Mouse (Mus musculus) midbrain, embryonic 10.5 days (tissue): ENCODE measurements at regions not wholly inside any gene's neighbourhood (a gene's known extent, or its start where the extent isn't known, plus 50 kb on each side); places are given as distances from the start of the nearest gene placed in this dataset.

Experiments
- DNase-seq: peaks from one replicate; pipeline ENCODE4 v3.0.0-alpha.2; 2017; ENCODE audit warnings: low spot score
- H3K27ac ChIP-seq: fragments of 300-500 bp; sonication (generic); replicated peaks from 2 replicates; pipeline ENCODE4 v1.5.1; 2016; ENCODE audit warnings: mild to moderate bottlenecking
- H3K27me3 ChIP-seq: fragments of 300-500 bp; sonication (generic); 2 replicates; pipeline ENCODE4 v1.6.1; 2016; ENCODE audit warnings: low read depth, mild to moderate bottlenecking; ENCODE audit not compliant: poor library complexity, severe bottlenecking
- H3K36me3 ChIP-seq: fragments of 300-500 bp; sonication (generic); 2 replicates; pipeline ENCODE4 v1.6.1; 2016; ENCODE audit warnings: mild to moderate bottlenecking, moderate library complexity
- H3K4me1 ChIP-seq: fragments of 300-500 bp; sonication (generic); 2 replicates; pipeline ENCODE4 v1.6.1; 2016
- H3K4me3 ChIP-seq: fragments of 300-500 bp; sonication (generic); 2 replicates; pipeline ENCODE4 v1.5.1; 2016; ENCODE audit warnings: mild to moderate bottlenecking, moderate library complexity
- H3K9me3 ChIP-seq: fragments of 300-500 bp; sonication (generic); replicated peaks from 2 replicates; pipeline ENCODE4 v1.6.1; 2016; ENCODE audit warnings: mild to moderate bottlenecking
- WGBS: fragments of 180-500 bp; shearing (Covaris S2); methylation state at CpG from one replicate; pipeline ENCODE4 v1.1.7; 2016; 5-methylcytosine and 5-hydroxymethylcytosine counted together

DNA sequence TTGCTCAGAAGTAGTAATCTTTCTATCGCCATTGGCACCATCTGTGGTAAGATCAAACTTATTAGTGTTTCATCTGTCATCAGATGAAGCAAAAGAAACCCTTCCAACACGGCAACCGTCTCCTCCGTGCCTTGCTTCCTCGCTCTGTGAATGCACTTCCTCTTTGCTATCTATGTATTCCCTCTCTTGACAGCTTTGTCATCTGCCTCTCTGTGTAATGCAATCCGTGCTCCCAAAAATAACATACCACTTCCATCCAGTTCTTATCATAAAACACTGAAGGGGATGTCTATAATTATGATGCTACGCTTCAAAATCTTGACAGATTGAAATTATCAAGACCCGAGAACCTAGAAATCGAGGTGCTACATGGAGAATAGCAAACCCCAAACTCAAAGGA is 123.2 kb downstream of the Cartpt start:
- H3K4me1 ChIP-seq, result peaks cover 24% of the 10 kb centered on the region
- no peaks in the 10 kb centered on the region for H3K36me3 ChIP-seq
- no peak for DNase-seq
- H3K9me3 ChIP-seq, result no peaks in the 10 kb centered on the region
- no peak overlapping the region for H3K27ac ChIP-seq
- H3K4me3 ChIP-seq, result no peak overlapping the region
- 90% methylated on average over 9 of the region's 9 CpGs for WGBS
- no peaks in the 10 kb centered on the region for H3K27me3 ChIP-seq

DNA sequence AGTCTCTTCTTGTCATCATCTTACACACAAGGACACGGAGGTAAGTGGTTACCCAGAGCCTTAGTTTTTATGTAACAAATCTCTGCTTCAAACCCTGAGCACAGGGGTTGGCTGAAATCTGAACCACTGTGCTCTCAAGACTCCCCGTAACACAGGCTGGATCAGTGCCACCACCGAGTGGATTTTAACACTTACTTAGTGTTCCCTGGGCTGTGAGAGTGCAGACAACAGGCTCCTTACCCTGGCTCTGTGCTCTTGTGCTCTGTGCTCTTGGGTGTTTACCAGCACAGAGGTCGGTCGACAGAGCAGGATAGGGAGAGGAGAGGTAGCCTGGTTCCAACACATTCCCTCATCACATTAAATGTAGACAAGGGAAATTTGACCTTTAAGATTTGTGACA is 134.9 kb downstream of the Cartpt start:
- Histone ChIP-seq H3K4me1 (peaks cover 32% of the 10 kb centered on the region), H3K9me3 (no peaks in the 10 kb centered on the region), H3K27me3 (no peaks in the 10 kb centered on the region), H3K36me3 (no peaks in the 10 kb centered on the region), H3K27ac (no peak overlapping the region), H3K4me3 (no peak overlapping the region)
- WGBS, result 63% methylated on average over 5 of the region's 5 CpGs
- no peak for DNase-seq

DNA sequence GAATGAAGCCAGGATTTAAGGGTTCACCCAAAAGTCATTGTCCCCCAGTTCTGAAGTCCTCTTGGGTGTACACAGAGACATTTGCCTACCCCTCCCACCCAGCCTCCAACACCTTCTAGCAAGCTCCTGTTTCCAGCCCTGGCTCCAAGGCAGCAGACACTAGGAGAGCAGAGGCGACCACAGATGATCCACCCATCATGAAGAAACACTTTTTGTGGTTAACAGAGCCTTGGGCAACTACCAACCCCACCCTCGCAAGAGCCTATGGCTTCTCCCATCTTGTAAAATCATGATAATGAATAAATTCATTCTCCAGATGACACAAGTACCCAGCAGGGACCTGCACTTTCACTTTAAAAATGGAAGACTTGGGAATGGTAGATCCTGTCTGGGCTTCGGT is 136.1 kb downstream of the Cartpt start:
- peaks cover 34% of the 10 kb centered on the region for H3K4me1 ChIP-seq
- H3K36me3 ChIP-seq, result no peaks in the 10 kb centered on the region
- no peak overlapping the region for H3K4me3 ChIP-seq
- no peaks in the 10 kb centered on the region for H3K27me3 ChIP-seq
- no peaks in the 10 kb centered on the region for H3K9me3 ChIP-seq
- WGBS, result 85% methylated on average over 3 of the region's 3 CpGs
- DNase-seq, result no peak
- H3K27ac ChIP-seq, result no peak overlapping the region

DNA sequence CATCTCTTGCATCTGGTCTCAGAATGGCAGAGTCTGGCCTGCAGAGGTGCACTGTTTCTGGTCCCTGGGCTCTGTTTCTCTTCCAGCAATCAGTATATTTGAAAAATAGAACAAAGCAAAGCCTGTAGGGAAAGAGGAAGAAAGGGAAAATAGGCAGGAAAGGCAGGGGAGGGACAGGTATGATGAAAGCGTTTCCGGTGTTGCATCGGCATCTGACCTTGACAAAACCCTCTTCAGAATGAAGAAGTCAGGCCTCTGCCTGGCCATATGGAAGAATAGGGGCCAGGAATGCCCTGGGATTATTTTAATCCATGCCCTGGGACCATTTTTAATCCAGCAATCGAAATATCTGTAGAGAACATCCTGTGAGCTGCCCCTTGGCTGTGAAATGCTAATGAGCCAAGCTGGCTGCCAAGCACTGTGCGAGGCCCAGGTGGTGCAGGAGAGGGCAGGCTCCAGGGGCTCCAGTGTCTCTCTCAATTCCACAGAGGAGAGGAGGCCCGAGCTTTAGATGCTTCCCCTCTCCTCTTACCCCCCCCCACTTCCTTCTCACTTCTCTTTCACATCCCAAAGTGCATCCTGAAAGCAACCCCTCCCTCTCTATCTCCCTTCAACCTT is 136.7 kb downstream of the Cartpt start:
- Histone ChIP-seq H3K27ac (no peak overlapping the region), H3K9me3 (no peaks in the 10 kb centered on the region), H3K27me3 (no peaks in the 10 kb centered on the region), H3K4me1 (peaks cover 34% of the 10 kb centered on the region), H3K36me3 (no peaks in the 10 kb centered on the region), H3K4me3 (no peak overlapping the region)
- DNase-seq, result no peak
- 65% methylated on average over 6 of the region's 6 CpGs for WGBS

DNA sequence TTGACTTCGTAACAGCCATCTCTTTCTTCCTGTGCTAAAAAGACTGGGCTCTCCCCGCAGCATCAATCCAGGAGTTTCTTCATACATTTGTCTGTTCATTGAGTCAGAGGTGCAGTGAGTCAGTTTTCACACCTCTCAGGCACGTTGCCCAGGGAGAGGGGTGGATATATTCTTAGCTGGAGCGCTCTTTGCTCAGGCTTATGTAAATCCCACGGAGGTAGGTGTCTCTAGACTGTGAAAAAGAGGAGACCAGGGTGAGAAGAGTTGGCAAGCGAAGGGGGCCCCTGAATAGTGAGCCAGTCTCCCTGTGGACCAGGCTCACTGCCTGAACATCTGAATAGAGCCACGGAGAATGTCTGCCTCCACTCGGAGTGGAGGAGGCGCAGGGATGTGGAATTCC is 139.0 kb downstream of the Cartpt start:
- H3K4me1 ChIP-seq, result peaks cover 34% of the 10 kb centered on the region
- 73% methylated on average over 9 of the region's 9 CpGs for WGBS
- peak overlapping the region; percentile 38; the same call in 1 of the 2 replicates for H3K27ac ChIP-seq
- H3K27me3 ChIP-seq, result no peaks in the 10 kb centered on the region
- no peak for DNase-seq
- H3K4me3 ChIP-seq, result no peak overlapping the region
- no peaks in the 10 kb centered on the region for H3K9me3 ChIP-seq
- H3K36me3 ChIP-seq, result no peaks in the 10 kb centered on the region

DNA sequence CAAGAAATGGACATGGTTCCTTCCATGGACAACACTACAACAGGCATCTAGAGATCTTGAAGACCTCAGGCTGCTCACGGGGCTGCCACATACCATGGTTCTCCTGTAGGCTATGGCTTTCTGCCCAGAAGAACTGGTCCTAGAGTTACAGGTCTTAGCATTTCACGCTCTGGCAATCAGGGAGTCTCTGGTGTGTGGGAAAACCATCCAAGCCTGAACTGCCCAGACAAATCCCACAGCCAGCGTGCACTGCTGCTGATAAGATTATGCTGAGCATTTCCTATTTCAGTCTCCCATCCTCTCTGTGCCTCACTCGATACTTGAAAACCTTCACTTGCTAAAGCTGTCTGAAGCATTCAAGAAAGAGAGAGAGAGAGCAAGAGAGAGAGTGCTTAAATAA is 139.5 kb downstream of the Cartpt start:
- no peaks in the 10 kb centered on the region for H3K36me3 ChIP-seq
- H3K27me3 ChIP-seq, result no peaks in the 10 kb centered on the region
- peaks cover 34% of the 10 kb centered on the region for H3K4me1 ChIP-seq
- no peaks in the 10 kb centered on the region for H3K9me3 ChIP-seq
- WGBS, result 55% methylated on average over 4 of the region's 4 CpGs
- H3K4me3 ChIP-seq, result no peak overlapping the region
- H3K27ac ChIP-seq, result 0 out of 2 replicates have a peak overlapping the region, but pooled peaks have one; percentile 34
- no peak for DNase-seq

DNA sequence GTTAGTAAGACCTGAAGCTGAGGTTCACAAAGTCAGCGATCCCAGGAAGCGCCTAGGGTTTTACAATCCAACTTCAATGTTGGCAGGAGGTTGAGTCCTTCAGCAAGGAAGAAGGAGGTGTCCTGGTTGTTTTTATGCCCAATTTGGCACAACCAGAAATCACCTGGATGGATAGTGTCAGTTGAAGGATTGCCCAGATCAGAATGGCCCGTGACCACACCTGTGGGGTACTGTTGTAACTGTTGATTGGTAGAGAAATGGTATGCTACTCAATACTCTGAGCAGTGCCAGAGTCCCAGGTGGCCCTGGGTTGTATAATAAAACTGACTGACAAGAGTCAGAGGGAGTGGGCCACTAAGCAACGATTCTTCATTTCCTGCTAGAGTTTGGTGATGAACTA is 140.2 kb downstream of the Cartpt start:
- Histone ChIP-seq H3K4me3 (no peak overlapping the region), H3K36me3 (no peaks in the 10 kb centered on the region), H3K27me3 (no peaks in the 10 kb centered on the region), H3K27ac (no peak overlapping the region), H3K4me1 (peaks cover 34% of the 10 kb centered on the region), H3K9me3 (no peaks in the 10 kb centered on the region)
- DNase-seq, result no peak
- 86% methylated on average over 4 of the region's 4 CpGs for WGBS

DNA sequence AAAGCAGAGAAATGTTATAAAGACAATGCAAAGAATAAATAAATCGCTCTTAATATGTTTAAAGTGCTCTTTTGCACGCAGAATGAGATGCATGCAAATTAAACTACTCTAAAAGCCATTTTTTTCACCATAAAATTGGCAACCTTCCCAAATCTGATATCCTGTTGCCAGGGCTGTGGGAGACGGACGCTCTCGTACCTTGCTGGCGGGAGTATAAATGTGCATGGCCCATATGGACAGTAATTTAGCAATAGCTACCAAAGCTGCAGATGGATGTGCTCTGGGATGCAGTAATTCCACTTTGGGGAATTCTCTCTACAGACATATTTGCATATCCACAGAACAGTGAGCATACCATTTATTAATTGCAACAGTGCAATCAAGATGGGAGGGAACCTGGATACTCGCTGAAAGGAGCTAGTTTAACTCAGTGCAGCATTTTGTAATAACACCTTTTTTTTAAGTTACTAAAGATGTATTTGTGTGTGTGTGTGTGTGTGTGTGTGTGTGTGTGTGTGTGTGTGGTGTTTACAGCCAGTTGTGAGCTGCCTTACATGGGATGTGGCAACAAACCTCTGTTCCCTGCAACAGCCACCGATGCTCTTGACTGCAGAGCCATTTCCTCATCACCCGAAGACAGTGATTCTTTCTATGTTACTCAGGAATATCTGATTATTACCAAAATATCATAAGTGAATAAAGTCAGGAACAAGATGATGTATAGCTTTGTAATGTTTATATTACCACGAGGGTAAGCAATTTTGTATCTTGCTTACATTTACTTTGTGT is 141.4 kb downstream of the Cartpt start:
- H3K27me3 ChIP-seq, result no peaks in the 10 kb centered on the region
- no peak overlapping the region for H3K27ac ChIP-seq
- no peaks in the 10 kb centered on the region for H3K9me3 ChIP-seq
- no peak for DNase-seq
- no peaks in the 10 kb centered on the region for H3K36me3 ChIP-seq
- 91% methylated on average over 10 of the region's 10 CpGs for WGBS
- peaks cover 26% of the 10 kb centered on the region for H3K4me1 ChIP-seq
- H3K4me3 ChIP-seq, result no peak overlapping the region

DNA sequence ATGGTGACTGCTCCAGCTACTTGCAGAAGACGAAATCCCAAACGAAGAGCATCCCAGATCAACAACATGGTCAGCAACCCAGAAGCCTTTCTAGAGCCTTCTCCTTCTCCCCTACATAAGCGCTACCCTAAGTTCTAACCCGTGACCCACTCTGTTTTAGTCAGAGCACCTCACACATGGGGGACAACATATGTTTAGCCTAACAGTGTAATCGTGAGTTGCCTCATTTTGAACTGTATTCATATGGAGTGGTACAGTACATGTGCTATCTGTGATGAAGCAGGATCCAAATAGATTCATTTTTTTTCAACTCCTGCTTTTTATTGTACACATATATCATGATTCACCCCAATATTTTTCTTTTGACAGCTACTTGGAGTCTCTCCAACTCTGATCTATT is 146.2 kb downstream of the Cartpt start:
- Histone ChIP-seq H3K9me3 (no peaks in the 10 kb centered on the region), H3K4me1 (no peaks in the 10 kb centered on the region), H3K4me3 (no peak overlapping the region), H3K27ac (no peak overlapping the region), H3K36me3 (no peaks in the 10 kb centered on the region), H3K27me3 (no peaks in the 10 kb centered on the region)
- 88% methylated on average over 5 of the region's 5 CpGs for WGBS
- DNase-seq, result no peak

DNA sequence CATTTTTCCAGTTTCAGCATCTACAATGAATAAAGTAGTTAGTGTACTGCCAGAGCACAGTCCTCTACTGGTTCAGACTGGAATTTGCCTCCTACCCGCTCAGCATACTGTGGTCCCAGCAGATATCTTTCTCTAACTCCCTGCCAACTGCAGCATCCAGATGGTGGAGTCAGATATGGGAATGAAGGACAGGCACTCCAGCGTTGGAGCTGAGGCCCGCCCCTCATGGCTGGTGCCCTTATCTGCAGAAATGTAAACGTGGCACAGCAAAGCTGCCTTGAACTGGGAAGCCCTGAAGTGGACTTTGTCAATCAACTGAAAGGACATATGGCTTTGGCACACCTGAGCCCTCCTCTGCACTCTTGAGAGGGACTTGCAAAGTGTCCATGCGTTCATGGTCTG is 146.6 kb downstream of the Cartpt start:
- 79% methylated on average over 5 of the region's 5 CpGs for WGBS
- H3K36me3 ChIP-seq, result no peaks in the 10 kb centered on the region
- no peak overlapping the region for H3K4me3 ChIP-seq
- H3K9me3 ChIP-seq, result no peaks in the 10 kb centered on the region
- H3K27ac ChIP-seq, result no peak overlapping the region
- H3K27me3 ChIP-seq, result no peaks in the 10 kb centered on the region
- no peaks in the 10 kb centered on the region for H3K4me1 ChIP-seq
- no peak for DNase-seq

DNA sequence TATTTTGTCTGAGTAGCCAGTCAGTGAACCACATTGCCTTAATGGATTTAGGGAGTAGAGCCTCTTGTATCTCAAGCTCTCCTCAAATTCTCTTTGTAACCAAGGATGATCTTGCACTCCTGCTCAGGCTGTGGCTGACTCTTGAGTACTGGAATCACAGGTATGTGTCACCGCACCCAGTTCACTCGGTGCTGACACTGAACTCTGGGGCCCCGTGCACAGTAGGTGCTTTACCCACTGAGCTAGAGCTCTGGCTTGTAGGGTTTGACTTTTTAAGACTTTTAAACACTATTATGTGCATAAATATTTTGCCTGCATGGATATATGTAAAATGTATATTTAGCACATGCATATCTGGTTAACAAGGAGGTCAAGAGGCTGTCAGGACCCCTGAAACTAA is 147.4 kb downstream of the Cartpt start:
- Histone ChIP-seq H3K4me3 (no peak overlapping the region), H3K36me3 (no peaks in the 10 kb centered on the region), H3K27me3 (no peaks in the 10 kb centered on the region), H3K27ac (no peak overlapping the region), H3K9me3 (no peaks in the 10 kb centered on the region), H3K4me1 (no peaks in the 10 kb centered on the region)
- WGBS, result 89% methylated on average over 3 of the region's 3 CpGs
- no peak for DNase-seq

DNA sequence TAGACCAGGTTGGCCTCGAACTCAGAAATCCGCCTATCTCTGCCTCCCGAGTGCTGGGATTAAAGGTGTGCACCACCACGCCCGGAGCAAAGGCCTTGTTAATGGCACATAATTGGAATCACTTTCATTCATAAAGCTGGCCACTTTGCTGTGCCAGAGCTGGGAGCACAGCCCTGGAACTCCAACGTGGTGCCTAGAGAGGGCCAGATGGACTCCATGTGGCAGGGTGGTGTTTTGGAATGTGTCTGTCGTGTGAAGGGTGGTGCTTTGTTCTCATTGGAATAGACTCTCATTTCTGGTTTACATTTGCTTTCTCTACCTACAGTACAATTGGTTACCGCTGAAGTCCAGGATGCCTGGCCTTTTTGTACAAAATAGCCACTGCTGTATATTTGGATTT is 150.2 kb downstream of the Cartpt start:
- H3K9me3 ChIP-seq, result no peaks in the 10 kb centered on the region
- H3K27ac ChIP-seq, result no peak overlapping the region
- no peaks in the 10 kb centered on the region for H3K36me3 ChIP-seq
- H3K4me3 ChIP-seq, result no peak overlapping the region
- 90% methylated on average over 8 of the region's 8 CpGs for WGBS
- no peaks in the 10 kb centered on the region for H3K4me1 ChIP-seq
- DNase-seq, result no peak
- no peaks in the 10 kb centered on the region for H3K27me3 ChIP-seq

DNA sequence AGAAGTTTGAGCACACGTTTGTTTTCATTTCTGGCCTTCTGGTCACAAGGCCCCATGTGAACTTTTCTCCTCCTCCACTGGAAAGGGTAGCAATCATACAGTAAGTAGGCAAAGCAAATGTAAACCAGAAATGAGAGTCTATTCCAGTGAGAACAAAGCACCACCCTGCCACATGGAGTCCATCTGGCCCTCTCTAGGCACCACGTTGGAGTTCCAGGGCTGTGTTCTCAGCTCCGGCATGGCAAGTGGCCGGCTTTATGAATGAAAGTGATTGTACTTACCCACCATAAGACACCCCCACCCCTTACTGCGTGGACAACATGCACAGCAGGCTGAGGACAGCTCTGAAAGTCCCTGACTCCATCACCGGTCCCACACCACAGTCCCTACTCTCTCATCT is 151.5 kb downstream of the Cartpt start:
- H3K27ac ChIP-seq, result no peak overlapping the region
- 89% methylated on average over 6 of the region's 6 CpGs for WGBS
- no peak for DNase-seq
- peaks cover 9% of the 10 kb centered on the region for H3K4me1 ChIP-seq
- H3K27me3 ChIP-seq, result no peaks in the 10 kb centered on the region
- no peaks in the 10 kb centered on the region for H3K9me3 ChIP-seq
- no peaks in the 10 kb centered on the region for H3K36me3 ChIP-seq
- no peak overlapping the region for H3K4me3 ChIP-seq
